Mouse (Mus musculus): ENCODE measurements around the gene Fyn. TPM values are rescaled to one million over a fixed set of nuclear protein-coding genes. Genes with fewer than 3 reads are reported as not detected.

Fyn gene
- total and polyA plus RNA-seq, 2 experiments from 2014 or later = 95.2 to 120 TPM

DNA sequence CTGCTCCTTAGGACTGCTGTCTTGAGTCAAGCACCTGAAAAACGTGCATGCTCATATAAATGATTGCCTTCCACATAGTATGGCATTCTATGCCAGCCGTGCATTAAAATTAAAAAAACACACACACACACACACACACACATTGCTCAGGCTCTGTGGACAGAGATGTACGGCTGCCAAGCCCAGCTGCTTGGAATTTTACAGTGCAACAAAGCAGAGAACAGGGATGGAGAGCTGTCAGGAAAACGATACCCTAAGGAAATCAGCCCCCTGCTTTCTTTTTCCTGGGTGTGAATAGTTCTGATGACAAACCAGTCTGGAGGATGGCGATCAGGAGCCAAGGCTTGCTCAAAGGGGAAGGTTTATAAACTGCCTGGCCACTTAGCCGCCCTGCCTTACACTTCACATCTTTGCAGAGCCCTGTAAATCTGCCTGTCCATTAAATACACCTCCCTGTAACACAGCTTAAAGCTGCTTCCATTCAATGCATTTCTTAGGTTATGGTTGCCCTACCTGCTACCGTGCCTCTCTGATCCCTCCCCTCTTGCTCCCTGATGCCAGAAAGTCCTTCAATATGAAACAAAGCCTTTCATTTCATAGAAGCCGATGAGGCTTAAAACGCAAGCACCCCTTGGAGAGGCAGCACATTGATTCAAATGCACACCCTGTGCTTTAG, 228.6 kb downstream of the Fyn start:
- no peak for TF ChIP-seq CTCF (IDR thresholded peaks at IDR 0.05; ENCODE audit: low read depth)
- Histone ChIP-seq H3K9ac (replicated peaks; ENCODE audit: low read length) (no peak overlapping the region; the same call in 1 of the 2 replicates), H3K9me3 (ENCODE audit: low read length) (no peaks in the 10 kb centered on the region), H3K4me1 (ENCODE audit: insufficient read depth, low read length) (no peaks in the 10 kb centered on the region), H3K27ac (peak overlapping the region; percentile 27; the same call in 1 of the 2 replicates), H3K27me3 (ENCODE audit: insufficient read depth, low read length) (no peaks in the 10 kb centered on the region), H3K4me2 (ENCODE audit: low read depth, low read length) (no peak overlapping the region), H3K4me3 (ENCODE audit: low read length) (no peak overlapping the region), H3K36me3 (ENCODE audit: insufficient read depth, low read length) (no peaks in the 10 kb centered on the region)
- DNase-seq (ENCODE audit: low spot score) (no peak), ATAC-seq (peak; percentile 48)
- 26% methylated on average over 9 of the region's 9 CpGs for WGBS

DNA sequence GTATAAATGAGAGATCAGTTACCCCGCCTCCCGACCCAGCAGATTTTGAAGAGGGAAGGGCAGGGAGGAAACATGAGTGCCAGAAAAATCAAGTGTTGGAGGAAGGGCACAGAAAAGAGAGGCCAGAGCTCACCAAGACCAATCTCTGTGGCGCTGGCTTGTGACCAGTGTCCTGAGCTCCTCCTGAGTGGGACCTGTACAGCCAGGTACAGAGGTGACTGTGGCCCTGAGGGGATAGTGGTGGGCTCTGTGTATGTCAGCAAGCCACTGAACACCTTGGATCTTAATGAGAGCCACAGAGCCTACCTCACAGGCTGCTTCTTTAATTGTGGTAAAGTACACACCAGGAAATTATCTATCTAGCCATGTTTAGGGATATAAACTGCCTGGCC, 229.1 kb downstream of the Fyn start:
- DNase-seq (ENCODE audit: low spot score) = no peak
- Histone ChIP-seq H3K4me2 (ENCODE audit: low read depth, low read length) (no peak overlapping the region), H3K27ac (no peak overlapping the region), H3K36me3 (ENCODE audit: insufficient read depth, low read length) (no peaks in the 10 kb centered on the region), H3K9ac (replicated peaks; ENCODE audit: low read length) (no peak overlapping the region), H3K27me3 (ENCODE audit: insufficient read depth, low read length) (no peaks in the 10 kb centered on the region), H3K4me3 (ENCODE audit: low read length) (no peak overlapping the region), H3K4me1 (ENCODE audit: insufficient read depth, low read length) (no peaks in the 10 kb centered on the region), H3K9me3 (ENCODE audit: low read length) (no peaks in the 10 kb centered on the region)
- no peak for TF ChIP-seq CTCF (IDR thresholded peaks at IDR 0.05; ENCODE audit: low read depth)
- 39% methylated on average over 3 of the region's 3 CpGs for WGBS
- peak; percentile 49; the same call in 1 of the 2 replicates for ATAC-seq

DNA sequence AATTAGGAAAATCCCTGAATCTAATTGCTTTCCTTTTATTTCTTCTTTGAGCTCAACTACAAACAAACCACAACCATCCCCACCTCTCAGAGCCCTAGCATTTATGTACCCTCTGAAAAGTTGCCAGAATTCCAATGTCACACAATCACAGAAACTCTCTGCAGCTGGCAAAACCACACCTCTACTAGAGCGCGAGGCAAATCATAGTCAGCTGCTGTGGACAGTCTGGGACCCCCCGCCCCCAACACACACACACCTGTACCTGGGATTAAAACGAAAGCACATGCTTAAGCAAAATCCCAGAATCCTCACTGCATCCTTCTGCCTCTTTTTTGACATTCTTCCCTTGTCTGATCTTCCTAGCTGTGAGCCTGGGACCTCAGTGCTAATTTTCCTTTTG, 230.9 kb downstream of the Fyn start:
- no peaks in the 10 kb centered on the region for H3K36me3 ChIP-seq (ENCODE audit: insufficient read depth, low read length)
- H3K4me1 ChIP-seq (ENCODE audit: insufficient read depth, low read length) = no peaks in the 10 kb centered on the region
- TF ChIP-seq CTCF (IDR thresholded peaks at IDR 0.05; ENCODE audit: low read depth) = no peak
- H3K27ac ChIP-seq = no peak overlapping the region
- WGBS = 85% methylated on average over 4 of the region's 4 CpGs
- no peak overlapping the region for H3K4me2 ChIP-seq (ENCODE audit: low read depth, low read length)
- ATAC-seq = no peak
- no peak overlapping the region for H3K4me3 ChIP-seq (ENCODE audit: low read length)
- no peaks in the 10 kb centered on the region for H3K9me3 ChIP-seq (ENCODE audit: low read length)
- no peaks in the 10 kb centered on the region for H3K27me3 ChIP-seq (ENCODE audit: insufficient read depth, low read length)
- DNase-seq (ENCODE audit: low spot score) = no peak
- no peak overlapping the region for H3K9ac ChIP-seq (replicated peaks; ENCODE audit: low read length)

DNA sequence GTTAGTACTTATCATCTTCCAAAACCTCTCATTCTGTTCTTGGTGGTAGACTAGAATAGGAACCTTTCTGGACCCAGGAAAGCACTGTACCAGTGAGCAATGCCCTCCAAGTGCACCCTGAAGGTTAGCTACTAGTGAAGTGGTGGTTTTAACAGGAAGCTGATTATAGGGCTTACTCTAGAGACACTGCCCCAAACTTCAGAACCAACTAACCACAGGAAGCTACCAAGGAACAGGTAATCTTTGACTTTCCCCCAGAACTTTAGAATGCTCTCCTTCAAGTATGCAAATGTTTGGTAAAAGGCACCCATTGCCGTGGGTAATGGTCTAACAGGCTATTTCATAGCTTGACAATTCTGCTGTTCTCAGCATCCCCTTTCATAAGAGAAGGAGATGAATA, 231.5 kb downstream of the Fyn start:
- no peak overlapping the region for H3K9ac ChIP-seq (replicated peaks; ENCODE audit: low read length)
- ATAC-seq = no peak
- 73% methylated on average over 1 of the region's 1 CpGs for WGBS
- no peaks in the 10 kb centered on the region for H3K27me3 ChIP-seq (ENCODE audit: insufficient read depth, low read length)
- no peak overlapping the region for H3K4me2 ChIP-seq (ENCODE audit: low read depth, low read length)
- no peak for TF ChIP-seq CTCF (IDR thresholded peaks at IDR 0.05; ENCODE audit: low read depth)
- DNase-seq (ENCODE audit: low spot score) = no peak
- no peak overlapping the region for H3K4me3 ChIP-seq (ENCODE audit: low read length)
- no peaks in the 10 kb centered on the region for H3K36me3 ChIP-seq (ENCODE audit: insufficient read depth, low read length)
- H3K4me1 ChIP-seq (ENCODE audit: insufficient read depth, low read length) = no peaks in the 10 kb centered on the region
- 0 out of 2 replicates have a peak, but pooled peaks cover under 1% of the 10 kb centered on the region for H3K9me3 ChIP-seq (ENCODE audit: low read length)
- no peak overlapping the region for H3K27ac ChIP-seq

GRCm38 (mm10) chr10:39601068-39601467, 232.4 kb downstream of the Fyn start:
- no peak for TF ChIP-seq CTCF (IDR thresholded peaks at IDR 0.05; ENCODE audit: low read depth)
- Histone ChIP-seq H3K9me3 (ENCODE audit: low read length) (0 out of 2 replicates have a peak, but pooled peaks cover 3% of the 10 kb centered on the region), H3K4me3 (ENCODE audit: low read length) (no peak overlapping the region), H3K27ac (no peak overlapping the region), H3K4me2 (ENCODE audit: low read depth, low read length) (no peak overlapping the region), H3K27me3 (ENCODE audit: insufficient read depth, low read length) (no peaks in the 10 kb centered on the region), H3K9ac (replicated peaks; ENCODE audit: low read length) (no peak overlapping the region), H3K36me3 (ENCODE audit: insufficient read depth, low read length) (no peaks in the 10 kb centered on the region), H3K4me1 (ENCODE audit: insufficient read depth, low read length) (no peaks in the 10 kb centered on the region)
- DNase-seq (ENCODE audit: low spot score) = no peak
- no peak for ATAC-seq
- 89% methylated on average over 5 of the region's 5 CpGs for WGBS

DNA sequence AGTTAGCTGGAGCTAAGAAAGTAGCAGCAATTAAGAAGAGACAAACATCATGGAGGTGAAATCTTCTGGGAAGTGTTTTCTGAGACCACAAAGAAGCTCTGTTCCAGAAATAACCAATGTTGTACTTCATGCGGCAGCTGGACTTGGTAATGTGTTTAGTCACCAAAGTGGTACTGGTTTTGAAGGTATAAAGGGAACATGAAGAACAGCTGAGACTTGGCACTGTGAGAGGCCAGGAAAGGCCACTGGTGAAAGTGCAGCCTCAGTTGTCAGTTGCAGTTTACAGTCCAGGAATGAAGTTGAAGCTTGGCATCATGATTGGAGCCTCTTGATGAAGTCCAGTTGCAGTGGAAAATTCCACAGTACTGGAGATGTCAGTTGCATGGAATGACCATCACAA, 237.8 kb downstream of the Fyn start:
- no peak for TF ChIP-seq CTCF (IDR thresholded peaks at IDR 0.05; ENCODE audit: low read depth)
- 92% methylated on average over 1 of the region's 1 CpGs for WGBS
- DNase-seq (ENCODE audit: low spot score) = no peak

GRCm38 (mm10) chr10:39611234-39611633, 242.6 kb downstream of the Fyn start:
- H3K4me1 ChIP-seq (ENCODE audit: insufficient read depth, low read length) = 0 out of 2 replicates have a peak, but pooled peaks cover 6% of the 10 kb centered on the region
- H3K9me3 ChIP-seq (ENCODE audit: low read length) = no peaks in the 10 kb centered on the region
- H3K4me2 ChIP-seq (ENCODE audit: low read depth, low read length) = no peak overlapping the region
- no peak for TF ChIP-seq CTCF (IDR thresholded peaks at IDR 0.05; ENCODE audit: low read depth)
- no peak for ATAC-seq
- no peaks in the 10 kb centered on the region for H3K36me3 ChIP-seq (ENCODE audit: insufficient read depth, low read length)
- DNase-seq (ENCODE audit: low spot score) = no peak
- no peaks in the 10 kb centered on the region for H3K27me3 ChIP-seq (ENCODE audit: insufficient read depth, low read length)
- no peak overlapping the region for H3K4me3 ChIP-seq (ENCODE audit: low read length)
- H3K27ac ChIP-seq = no peak overlapping the region
- 53% methylated on average over 3 of the region's 3 CpGs for WGBS
- no peak overlapping the region for H3K9ac ChIP-seq (replicated peaks; ENCODE audit: low read length)

More for the DNA sequence above, 237.8 kb downstream of the Fyn start:
- no peak for ATAC-seq
- Histone ChIP-seq H3K27me3 (ENCODE audit: insufficient read depth, low read length) (no peaks in the 10 kb centered on the region), H3K9ac (replicated peaks; ENCODE audit: low read length) (no peak overlapping the region), H3K9me3 (ENCODE audit: low read length) (0 out of 2 replicates have a peak, but pooled peaks cover 3% of the 10 kb centered on the region), H3K4me1 (ENCODE audit: insufficient read depth, low read length) (no peaks in the 10 kb centered on the region), H3K36me3 (ENCODE audit: insufficient read depth, low read length) (no peaks in the 10 kb centered on the region), H3K4me2 (ENCODE audit: low read depth, low read length) (no peak overlapping the region), H3K4me3 (ENCODE audit: low read length) (no peak overlapping the region), H3K27ac (no peak overlapping the region)
